Mouse (Mus musculus) CH12.LX (cell line): ENCODE measurements around the gene Gabra2. TPM values are rescaled to one million over a fixed set of nuclear protein-coding genes. Genes with fewer than 3 reads are reported as not detected.

Experiments
- DNase-seq: peaks from one replicate; pipeline ENCODE4 v3.0.0-alpha.2; 2013; ENCODE audit errors: extremely low read depth
- H3K27ac ChIP-seq: 2 replicates; pipeline ENCODE4 v1.5.1; 2012; ENCODE audit warnings: low read depth, mild to moderate bottlenecking, control low read depth, moderate library complexity; ENCODE audit not compliant: insufficient read depth
- H3K27me3 ChIP-seq: replicated peaks from 2 replicates; pipeline ENCODE3; 2012; ENCODE audit warnings: inconsistent platforms
- H3K36me3 ChIP-seq, 2 experiments: replicated peaks in 1 of 2; 2 replicates each; pipeline versions ENCODE3 to v1.6.1; 2012; ENCODE audit warnings: inconsistent platforms in 1 of 2, low read length in 1 of 2, mild to moderate bottlenecking in 1 of 2, mixed read lengths in 1 of 2, moderate library complexity in 1 of 2; ENCODE audit not compliant: control insufficient read depth in 1 of 2, insufficient read depth in 1 of 2
- H3K4me1 ChIP-seq, 2 experiments: 2 replicates each; pipeline ENCODE4 v1.6.1; 2012; ENCODE audit warnings: inconsistent platforms in 1 of 2, moderate library complexity in 1 of 2; ENCODE audit not compliant: insufficient read depth in 2 of 2, control insufficient read depth in 1 of 2
- H3K4me2 ChIP-seq: 2 replicates; pipeline ENCODE4 v1.6.1; 2012; ENCODE audit warnings: low read depth, mild to moderate bottlenecking, control low read depth; ENCODE audit not compliant: poor library complexity, insufficient read depth, severe bottlenecking
- H3K4me3 ChIP-seq, 3 experiments: fragments of 150-350 bp in 1 of 3; sonication (generic) in 1 of 3; replicated peaks in 1 of 3; 2 replicates each; pipeline versions ENCODE3 to v1.5.1; 2011 to 2012; ENCODE audit warnings: low read depth in 2 of 3, low read length in 2 of 3, mild to moderate bottlenecking in 2 of 3, moderate library complexity in 2 of 3, control low read depth in 1 of 3, improper control_type of control experiment in 1 of 3, inconsistent platforms in 1 of 3, mixed read lengths in 1 of 3; ENCODE audit not compliant: poor library complexity in 1 of 3
- H3K79me2 ChIP-seq: replicated peaks from 2 replicates; pipeline ENCODE4 v1.6.1; 2012; ENCODE audit warnings: mild to moderate bottlenecking, moderate library complexity; ENCODE audit not compliant: control insufficient read depth, poor library complexity, insufficient read depth, severe bottlenecking; ENCODE audit errors: extremely low read depth
- H3K9ac ChIP-seq: 2 replicates; pipeline ENCODE4 v1.6.1; 2012; ENCODE audit warnings: low read depth, mild to moderate bottlenecking, control low read depth, moderate library complexity; ENCODE audit not compliant: insufficient read depth
- H3K9me3 ChIP-seq: replicated peaks from 2 replicates; pipeline ENCODE3; 2012; ENCODE audit warnings: low read length, inconsistent platforms, mixed read lengths
- BHLHE40 ChIP-seq: IDR thresholded peaks from 2 replicates; pipeline ENCODE4 v1.6.1; 2011; ENCODE audit warnings: mild to moderate bottlenecking, low read depth, low read length, improper control_type of control experiment
- CHD1 ChIP-seq: IDR thresholded peaks from 2 replicates; pipeline ENCODE4 v1.6.1; 2012; ENCODE audit warnings: low read depth, low read length, improper control_type of control experiment, inconsistent platforms
- CTCF ChIP-seq, 2 experiments: IDR thresholded peaks in 1 of 2; conservative IDR thresholded peaks in 1 of 2; 2 replicates each; pipeline ENCODE4 v1.5.1; 2011 to 2012; ENCODE audit warnings: low read depth in 2 of 2, low read length in 2 of 2, improper control_type of control experiment in 1 of 2, inconsistent platforms in 1 of 2, mild to moderate bottlenecking in 1 of 2, moderate library complexity in 1 of 2
- E2F4 ChIP-seq: IDR thresholded peaks from 2 replicates; pipeline ENCODE4 v1.6.1; 2011; ENCODE audit warnings: low read depth, low read length, improper control_type of control experiment; ENCODE audit not compliant: insufficient replicate concordance
- ELF1 ChIP-seq: IDR thresholded peaks from 2 replicates; pipeline ENCODE4 v1.6.1; 2014; ENCODE audit warnings: low read depth, mild to moderate bottlenecking, inconsistent platforms, low read length, improper control_type of control experiment
- EP300 ChIP-seq: IDR thresholded peaks from 2 replicates; pipeline ENCODE4 v1.6.1; 2011; ENCODE audit warnings: low read length, improper control_type of control experiment
- ETS1 ChIP-seq: conservative IDR thresholded peaks from 2 replicates; pipeline ENCODE4 v1.6.1; 2012; ENCODE audit warnings: low read depth, mild to moderate bottlenecking, inconsistent platforms, low read length, improper control_type of control experiment, moderate library complexity
- GABPA ChIP-seq: IDR thresholded peaks from 2 replicates; pipeline ENCODE4 v1.6.1; 2012; ENCODE audit warnings: low read depth, low read length, improper control_type of control experiment, inconsistent platforms; ENCODE audit not compliant: insufficient replicate concordance
- HCFC1 ChIP-seq: IDR thresholded peaks from 2 replicates; pipeline ENCODE4 v1.6.1; 2012; ENCODE audit warnings: low read depth, mild to moderate bottlenecking, inconsistent platforms, low read length, improper control_type of control experiment
- IRF4 ChIP-seq: IDR thresholded peaks from 2 replicates; pipeline ENCODE4 v1.6.1; 2014; ENCODE audit warnings: low read depth, mild to moderate bottlenecking, inconsistent platforms, low read length, improper control_type of control experiment
- JUND ChIP-seq: conservative IDR thresholded peaks from 2 replicates; pipeline ENCODE4 v1.6.1; 2011; ENCODE audit warnings: low read depth, low read length, improper control_type of control experiment
- KAT2A ChIP-seq: IDR thresholded peaks from 2 replicates; pipeline ENCODE4 v1.6.1; 2012; ENCODE audit warnings: low read length, improper control_type of control experiment, inconsistent platforms; ENCODE audit not compliant: insufficient replicate concordance
- MAX ChIP-seq: IDR thresholded peaks from 2 replicates; pipeline ENCODE4 v1.6.1; 2011; ENCODE audit warnings: low read length, improper control_type of control experiment
- MAZ ChIP-seq: IDR thresholded peaks from 2 replicates; pipeline ENCODE4 v1.6.1; 2012; ENCODE audit warnings: low read depth, mild to moderate bottlenecking, inconsistent platforms, low read length, improper control_type of control experiment, moderate library complexity
- MXI1 ChIP-seq: IDR thresholded peaks from 2 replicates; pipeline ENCODE4 v1.6.1; 2011; ENCODE audit warnings: mild to moderate bottlenecking, low read depth, low read length, improper control_type of control experiment
- MYC ChIP-seq: IDR thresholded peaks from 2 replicates; pipeline ENCODE4 v1.6.1; 2011; ENCODE audit warnings: low read depth, mild to moderate bottlenecking, improper control_type of control experiment, low read length
- PAX5 ChIP-seq: IDR thresholded peaks from 2 replicates; pipeline ENCODE4 v1.6.1; 2012; ENCODE audit warnings: low read length, inconsistent platforms, mixed read lengths
- POLR2AphosphoS2 ChIP-seq: IDR thresholded peaks from 2 replicates; pipeline ENCODE4 v1.6.1; 2011; ENCODE audit warnings: low read depth, low read length, improper control_type of control experiment
- RCOR1 ChIP-seq: conservative IDR thresholded peaks from 2 replicates; pipeline ENCODE4 v1.6.1; 2012; ENCODE audit warnings: low read depth, mild to moderate bottlenecking, inconsistent platforms, low read length, improper control_type of control experiment
- SMC3 ChIP-seq: IDR thresholded peaks from 2 replicates; pipeline ENCODE4 v1.6.1; 2011; ENCODE audit warnings: low read depth, low read length, improper control_type of control experiment
- TBP ChIP-seq: conservative IDR thresholded peaks from 2 replicates; pipeline ENCODE4 v1.6.1; 2011; ENCODE audit warnings: low read depth, low read length, improper control_type of control experiment
- UBTF ChIP-seq: IDR thresholded peaks from 2 replicates; pipeline ENCODE4 v1.6.1; 2012; ENCODE audit warnings: low read depth, mild to moderate bottlenecking, inconsistent platforms, low read length, improper control_type of control experiment, moderate library complexity
- USF1 ChIP-seq: IDR thresholded peaks from 2 replicates; pipeline ENCODE4 v1.6.1; 2014; ENCODE audit warnings: low read depth, mild to moderate bottlenecking, inconsistent platforms, low read length, improper control_type of control experiment
- USF2 ChIP-seq: conservative IDR thresholded peaks from 2 replicates; pipeline ENCODE4 v1.6.1; 2011; ENCODE audit warnings: low read depth, low read length, improper control_type of control experiment
- ZC3H11A ChIP-seq: IDR thresholded peaks from 2 replicates; pipeline ENCODE4 v1.6.1; 2012; ENCODE audit warnings: low read depth, mild to moderate bottlenecking, inconsistent platforms, low read length, improper control_type of control experiment
- ZMIZ1 ChIP-seq: IDR thresholded peaks from 2 replicates; pipeline ENCODE4 v1.6.1; 2012; ENCODE audit warnings: low read depth, mild to moderate bottlenecking, inconsistent platforms, low read length, improper control_type of control experiment
- ZNF384 ChIP-seq: IDR thresholded peaks from 2 replicates; pipeline ENCODE4 v1.6.1; 2012; ENCODE audit warnings: low read depth, low read length, improper control_type of control experiment, inconsistent platforms
- dilution Hi-C: fragments of 300-500 bp; cut with MboI; formaldehyde crosslinking; loops from 2 replicates; pipeline ENCODE4 v1.14.3; 2020; ENCODE audit warnings: low sequenced_read_pairs; ENCODE audit not compliant: extremely low pct_unique_long_range_greater_than_20kb, extremely low pct_ligation_motif_present
- in situ Hi-C: fragments of 300-500 bp; cut with MboI; formaldehyde crosslinking; loops from 3 replicates; pipeline ENCODE4 v1.14.3; 2019; ENCODE audit warnings: low sequenced_read_pairs, low pct_ligation_motif_present, low pct_unique_long_range_greater_than_20kb, mixed read lengths
- polyA plus RNA-seq: library from polyadenylated mRNA; unstranded; fragments of >175 nt; gene quantifications from 2 replicates; pipeline ENCODE4 v1.2.1, GENCODE M21; 2012; ENCODE audit warnings: low read depth; ENCODE audit not compliant: insufficient read length
- total RNA-seq, 2 experiments: library from RNA; depleted of rRNA; stranded (reverse); fragments of 300-350 nt in 1 of 2; fragments of >200 nt in 1 of 2; gene quantifications; 2 replicates each; pipeline ENCODE4 v1.2.3; 2012 to 2014

Gabra2 gene
- total and polyA plus RNA-seq, 3 experiments = not detected

DNA sequence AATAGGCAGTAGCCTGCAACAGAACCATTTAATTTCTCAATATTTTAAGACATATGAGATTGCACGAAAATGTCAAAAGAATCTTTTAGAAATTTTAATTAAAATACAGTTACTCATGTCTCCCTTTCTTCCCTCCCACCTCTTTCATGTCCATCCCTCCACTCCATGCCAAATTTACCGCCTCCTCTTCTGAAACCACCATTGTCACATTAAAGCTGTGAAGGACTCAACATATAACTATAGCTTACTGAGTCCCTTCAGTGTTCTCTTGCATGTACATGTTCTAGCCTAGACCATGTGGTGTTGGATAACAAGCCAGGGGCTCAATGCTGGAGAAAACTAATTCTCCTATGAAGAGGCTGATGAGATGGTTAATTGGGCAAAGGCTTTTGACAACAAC is 40.2 kb upstream of the Gabra2 start:
- H3K4me1 ChIP-seq = no peaks in the 10 kb centered on the region
- dilution Hi-C loops (no loop called here), in situ Hi-C loops (no loop called here)
- no peak overlapping the region for H3K9ac ChIP-seq
- H3K79me2 ChIP-seq = no peaks in the 10 kb centered on the region
- H3K36me3 ChIP-seq = no peaks in the 10 kb centered on the region
- no peak overlapping the region for H3K4me2 ChIP-seq
- no peak overlapping the region for H3K27ac ChIP-seq
- H3K9me3 ChIP-seq = peaks cover 25% of the 10 kb centered on the region
- DNase-seq = no peak
- H3K4me3 ChIP-seq = no peak overlapping the region
- TF ChIP-seq ZMIZ1 (no peak), GABPA (no peak), IRF4 (no peak), PAX5 (no peak), UBTF (no peak), HCFC1 (no peak), USF2 (no peak), BHLHE40 (no peak), MAZ (no peak), CHD1 (no peak), MAX (no peak), E2F4 (no peak), USF1 (no peak), KAT2A (no peak), ELF1 (no peak)
- TF ChIP-seq, all 38 proteins: peak for 0
- H3K27me3 ChIP-seq = no peaks in the 10 kb centered on the region

DNA sequence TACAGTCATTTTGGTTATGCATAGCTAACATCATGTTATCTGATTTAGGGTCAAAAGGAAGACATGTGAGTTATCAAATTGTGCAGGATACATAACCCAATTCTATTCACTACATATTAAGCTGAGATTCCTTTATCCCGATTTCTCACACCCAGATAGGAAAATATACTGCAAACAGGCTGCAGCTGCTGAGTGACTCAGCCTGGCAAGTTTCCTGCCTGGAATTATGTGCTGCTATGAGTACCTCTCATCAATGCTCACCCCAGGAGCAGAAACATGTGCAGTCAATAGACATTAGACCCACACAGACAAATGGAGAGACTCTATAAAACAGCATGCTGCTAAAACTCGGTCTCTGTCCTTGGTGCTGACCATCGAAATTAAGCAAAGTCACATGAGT is 32.1 kb upstream of the Gabra2 start:
- H3K9ac ChIP-seq = no peak overlapping the region
- H3K79me2 ChIP-seq = no peaks in the 10 kb centered on the region
- no peak overlapping the region for H3K4me3 ChIP-seq
- no peak overlapping the region for H3K27ac ChIP-seq
- no peaks in the 10 kb centered on the region for H3K27me3 ChIP-seq
- no peaks in the 10 kb centered on the region for H3K36me3 ChIP-seq
- no peaks in the 10 kb centered on the region for H3K4me1 ChIP-seq
- TF ChIP-seq MXI1 (no peak), ELF1 (no peak), JUND (no peak), MYC (no peak), UBTF (no peak), USF2 (no peak), RCOR1 (no peak), ZNF384 (no peak), ETS1 (no peak), CTCF (conservative IDR thresholded peaks at IDR 0.05 in 1 of 2, IDR thresholded peaks at IDR 0.05 in 1 of 2; ENCODE audit: low read depth in 2 of 2, low read length in 2 of 2) (no peak), TBP (no peak), BHLHE40 (no peak), EP300 (no peak), PAX5 (no peak), POLR2AphosphoS2 (no peak), SMC3 (no peak), MAX (no peak), ZC3H11A (no peak), USF1 (no peak), ZMIZ1 (no peak)
- in situ Hi-C loops (no loop called here), dilution Hi-C loops (no loop called here)
- no peak for DNase-seq
- no peak overlapping the region for H3K4me2 ChIP-seq
- peaks cover 23% of the 10 kb centered on the region for H3K9me3 ChIP-seq
